Mouse (Mus musculus): Measurements from ENCODE around the gene 1810013L24Rik.

1810013L24Rik gene

DNA sequence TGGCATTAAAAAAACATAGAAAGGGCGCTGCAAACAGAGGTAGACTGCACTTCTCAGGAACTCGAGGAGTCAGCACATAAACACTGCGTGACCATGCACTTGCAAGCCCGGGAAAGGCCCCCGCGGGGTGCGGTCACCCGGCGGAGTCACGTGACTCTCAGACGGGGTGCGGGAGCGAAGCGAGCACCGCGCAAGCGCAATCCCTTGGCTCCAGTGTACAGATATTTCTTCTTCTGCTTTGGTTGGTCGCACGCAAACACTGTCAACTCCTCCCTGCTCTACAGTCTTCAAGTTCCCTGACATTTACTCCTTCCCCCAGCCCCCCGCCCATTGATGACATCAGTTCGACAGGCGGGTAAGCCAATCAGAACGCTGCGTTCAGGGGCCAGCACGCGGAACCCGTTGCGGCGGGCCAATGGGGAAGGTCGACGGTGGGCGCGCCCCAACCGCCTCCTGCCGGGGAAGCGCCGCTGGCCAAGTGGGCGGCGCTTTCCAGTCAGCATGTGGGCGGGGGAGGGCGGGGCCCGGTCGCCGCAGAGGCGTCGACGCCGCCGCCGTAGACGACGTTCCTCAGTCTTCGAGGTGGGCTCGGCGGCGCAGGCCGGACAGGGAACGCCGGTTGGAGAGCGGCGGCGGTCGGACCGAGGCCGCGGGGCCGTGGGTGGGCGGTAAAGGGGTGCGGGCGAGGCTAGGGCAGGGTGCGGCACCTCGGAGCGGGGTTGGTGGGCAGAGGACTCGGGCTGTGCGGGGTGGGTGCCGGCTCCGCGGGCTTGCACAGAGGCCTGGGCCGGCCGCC lies at the start of gene 1810013L24Rik:
Gene 1810013L24Rik (plus strand): TSS at position 537 of the 796 bp plus-strand sequence.
- peak; percentile 98 to 99 for DNase-seq

DNA sequence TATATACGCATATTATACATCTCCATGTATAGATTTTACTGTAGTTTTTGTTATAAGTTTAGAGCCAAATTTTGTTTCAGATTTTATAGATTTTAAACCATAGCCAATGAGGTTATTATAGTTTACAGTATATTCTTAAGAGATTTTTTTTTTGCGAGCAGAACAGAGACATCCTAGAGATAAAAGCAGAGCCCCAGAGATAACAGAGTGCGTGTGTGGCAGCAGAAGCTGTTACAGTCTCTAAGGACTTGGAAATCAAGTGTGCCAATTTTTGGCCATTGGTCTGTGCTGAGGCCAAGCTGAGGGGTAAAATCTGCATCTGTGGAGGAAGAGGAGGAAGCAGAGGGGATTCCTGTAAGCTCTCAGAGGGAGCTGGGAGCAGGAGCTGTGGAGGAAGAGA lies 49.7 kb upstream of the 1810013L24Rik start:
- DNase-seq: no peak

DNA sequence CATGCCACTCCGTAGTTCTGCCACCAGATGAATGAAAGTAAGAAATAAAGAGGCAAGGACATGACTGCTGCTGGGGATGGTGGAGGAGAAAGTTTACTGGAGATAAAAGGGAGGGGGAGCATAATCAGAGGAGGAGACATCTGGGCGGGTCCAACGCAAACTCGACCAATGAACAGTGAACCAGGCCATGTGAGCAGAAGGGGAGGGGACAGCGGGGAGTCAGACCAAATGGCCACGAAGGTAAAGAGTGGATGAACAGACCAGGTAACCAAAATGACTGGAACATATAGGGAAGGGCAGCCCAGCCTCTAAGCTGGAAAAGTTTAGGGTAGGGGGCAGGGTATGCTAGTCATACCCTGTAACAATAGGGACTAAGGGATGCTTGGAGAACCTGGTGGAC lies 48.7 kb upstream of the 1810013L24Rik start:
- DNase-seq: no peak

DNA sequence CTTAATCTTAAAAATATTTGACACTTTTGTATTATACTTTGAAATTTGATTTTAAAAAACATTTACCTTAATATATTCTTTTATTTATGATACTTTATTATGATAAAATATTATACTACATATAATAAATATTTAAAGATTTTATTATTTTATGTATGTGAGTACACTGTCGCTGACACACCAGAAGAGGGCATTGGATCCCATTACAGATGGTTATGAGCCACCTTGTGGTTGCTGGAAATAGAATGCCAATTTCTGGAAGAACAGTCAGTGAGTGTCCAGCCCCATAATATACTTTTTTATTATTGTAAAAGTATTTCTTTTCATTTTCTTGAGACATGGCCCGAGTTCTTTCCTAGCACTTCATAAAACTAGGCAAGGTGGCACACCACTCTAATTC lies 48.2 kb upstream of the 1810013L24Rik start:
- no peak for DNase-seq

DNA sequence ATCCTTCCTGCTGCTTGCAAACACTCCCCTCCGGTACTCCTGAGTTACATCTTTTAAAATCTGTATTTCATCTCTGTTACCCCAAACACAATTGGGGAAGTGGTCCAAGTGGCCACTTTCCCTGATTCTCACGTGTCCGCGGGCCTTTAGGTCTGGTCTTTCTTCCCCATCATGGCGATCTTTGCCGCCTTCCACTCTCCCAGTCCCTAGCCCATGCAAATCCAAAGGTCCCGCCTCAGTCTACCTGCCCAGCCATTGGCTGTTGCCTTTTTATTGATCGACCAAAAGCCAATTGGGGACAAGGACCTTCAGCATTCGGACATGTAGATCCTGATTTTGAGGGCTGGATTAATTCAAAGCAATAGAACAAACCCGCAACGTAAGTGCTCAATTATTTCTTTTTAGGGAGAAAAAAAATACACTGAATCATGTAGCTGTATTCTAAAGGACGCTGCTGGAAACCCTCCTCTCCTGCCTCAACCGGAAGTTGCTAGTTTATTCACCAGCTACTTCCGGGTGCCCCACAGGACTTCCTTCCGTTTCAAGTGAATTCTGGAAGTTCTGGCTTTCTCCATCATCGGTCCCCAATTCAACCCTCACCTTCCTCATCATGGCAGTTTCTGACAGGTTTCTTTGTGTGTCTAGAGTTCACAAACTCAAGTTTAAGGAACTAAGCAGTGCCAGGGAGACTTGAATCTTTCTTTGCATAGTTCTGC lies 46.5 kb upstream of the 1810013L24Rik start:
- no peak for DNase-seq

DNA sequence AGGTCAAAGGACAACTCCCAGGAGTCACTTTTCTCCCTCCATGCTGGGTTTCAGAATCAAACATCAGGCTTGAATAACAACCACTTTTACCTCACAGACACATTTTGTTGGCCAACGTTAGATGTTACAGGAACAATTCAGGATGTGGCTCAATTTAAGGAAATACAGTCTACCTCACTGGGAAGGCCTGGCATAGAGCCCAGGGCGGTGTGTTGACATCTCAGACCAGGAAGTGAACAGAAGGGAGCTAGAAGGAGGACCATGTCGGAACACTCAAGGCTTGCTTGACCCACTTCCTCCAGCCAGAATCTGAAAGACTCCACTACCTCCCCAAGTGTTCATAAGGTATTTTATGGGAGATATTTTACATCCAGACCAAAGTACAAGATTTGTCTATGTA lies 45.1 kb upstream of the 1810013L24Rik start:
- DNase-seq: no peak

DNA sequence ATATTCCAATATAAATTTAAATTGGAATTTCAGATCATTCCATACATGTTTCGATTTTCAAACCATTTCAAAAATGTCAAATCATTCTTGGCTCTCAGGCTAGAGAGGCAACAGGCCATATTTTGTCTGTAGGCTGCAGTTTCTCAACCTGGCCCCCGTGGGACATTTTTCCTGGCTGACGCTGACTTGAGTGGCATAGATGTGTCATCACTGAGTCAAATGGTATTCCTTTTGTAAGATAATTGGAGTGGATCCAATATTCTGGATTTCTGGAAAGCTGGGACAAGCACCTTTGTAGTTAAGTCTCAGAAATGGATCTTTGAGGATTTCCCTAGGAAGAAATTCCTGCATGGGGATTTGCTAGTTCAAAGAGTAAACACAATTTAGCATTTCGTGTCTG lies 39.0 kb upstream of the 1810013L24Rik start:
- no peak for DNase-seq

DNA sequence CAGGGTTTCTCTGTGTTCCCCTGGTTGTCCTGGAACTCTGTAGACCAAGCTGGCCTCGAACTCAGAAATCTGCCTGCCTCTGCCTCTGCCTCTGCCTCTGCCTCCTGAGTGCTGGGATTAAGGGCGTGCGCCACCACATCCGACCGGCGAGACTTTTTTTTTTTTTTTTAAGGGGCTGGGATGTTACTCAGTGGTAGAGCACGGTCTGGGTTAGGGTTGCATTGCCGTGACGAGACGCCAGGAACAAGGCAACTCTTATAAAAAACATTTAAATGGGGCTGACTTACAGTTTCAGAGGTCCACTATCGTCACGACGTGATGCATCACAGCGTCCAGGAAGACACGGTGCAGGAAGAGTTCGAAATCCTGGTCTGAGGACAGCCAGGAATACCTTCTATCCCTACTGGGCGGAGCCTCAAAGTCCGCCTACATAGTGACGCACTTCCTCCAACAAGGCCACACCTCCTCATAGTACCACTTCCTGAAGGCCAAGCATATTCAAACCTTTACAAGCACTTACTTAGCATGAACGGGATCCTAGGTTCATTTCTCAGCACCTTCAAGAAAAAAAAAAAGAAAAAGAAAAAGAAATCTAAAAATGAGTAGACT lies 37.8 kb upstream of the 1810013L24Rik start, which contains the start of gene Usp7:
Gene Usp7 (minus strand): TSS at position 360 of the 609 bp plus-strand sequence.
- no peak for DNase-seq

DNA sequence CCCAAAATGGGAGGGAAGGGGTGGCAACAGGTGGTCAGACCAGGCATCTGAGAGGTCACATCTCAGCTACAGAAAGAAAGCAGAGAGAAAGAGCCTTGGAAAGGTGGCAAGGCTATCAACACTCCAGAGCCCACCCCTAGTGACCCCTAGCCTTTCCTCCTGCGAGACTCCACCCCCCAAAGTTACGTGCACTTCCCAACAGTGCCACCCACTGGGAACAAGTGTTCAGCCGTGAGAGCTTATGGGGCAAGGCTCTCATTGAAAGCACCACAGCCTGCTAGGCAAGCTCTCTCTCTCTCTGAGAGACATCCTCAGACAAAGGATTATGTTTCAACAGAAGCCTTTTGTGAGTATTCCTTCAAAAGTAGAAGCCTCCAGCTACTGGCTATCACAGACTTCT lies 34.9 kb upstream of the 1810013L24Rik start:
- no peak for DNase-seq

DNA sequence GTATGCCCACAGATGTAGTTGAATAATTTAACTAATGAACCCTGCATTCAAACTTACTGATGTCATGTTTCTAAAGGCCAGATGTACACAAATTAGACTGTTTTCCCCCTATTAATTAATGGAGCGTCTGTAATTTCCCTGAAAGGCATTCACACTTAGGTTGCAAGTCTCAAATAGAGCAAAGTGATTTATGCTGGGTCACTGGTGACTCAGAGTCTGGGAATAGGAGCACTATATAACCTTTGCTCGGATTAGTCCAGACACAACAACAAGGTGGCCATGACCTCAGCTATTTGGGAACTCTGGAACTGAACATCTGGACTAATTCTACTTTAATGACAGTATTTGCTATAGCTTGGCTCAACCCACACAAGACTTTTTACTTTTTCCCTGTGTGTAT lies 34.0 kb upstream of the 1810013L24Rik start:
- no peak for DNase-seq

DNA sequence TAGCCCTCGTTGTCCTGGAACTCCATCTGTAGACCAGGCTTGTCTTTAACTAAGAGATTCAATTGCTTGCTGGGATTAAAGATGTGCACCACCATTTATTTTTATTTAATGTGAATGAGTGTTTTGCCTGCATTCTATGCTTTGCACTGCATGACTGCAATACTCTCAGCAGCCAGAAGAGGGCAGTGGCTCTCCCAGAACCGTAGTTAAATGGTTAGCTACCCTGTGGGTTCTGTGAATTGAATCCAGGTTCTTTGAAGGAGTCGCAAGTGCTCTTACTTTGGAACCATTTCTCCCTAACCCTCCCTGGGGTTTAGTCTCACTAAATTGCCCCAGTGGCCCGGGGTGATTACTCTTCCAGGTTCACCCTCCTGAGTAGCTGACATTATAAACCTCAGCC lies 23.2 kb upstream of the 1810013L24Rik start:
- DNase-seq: peak in 1 of 2 experiments; percentile 18

DNA sequence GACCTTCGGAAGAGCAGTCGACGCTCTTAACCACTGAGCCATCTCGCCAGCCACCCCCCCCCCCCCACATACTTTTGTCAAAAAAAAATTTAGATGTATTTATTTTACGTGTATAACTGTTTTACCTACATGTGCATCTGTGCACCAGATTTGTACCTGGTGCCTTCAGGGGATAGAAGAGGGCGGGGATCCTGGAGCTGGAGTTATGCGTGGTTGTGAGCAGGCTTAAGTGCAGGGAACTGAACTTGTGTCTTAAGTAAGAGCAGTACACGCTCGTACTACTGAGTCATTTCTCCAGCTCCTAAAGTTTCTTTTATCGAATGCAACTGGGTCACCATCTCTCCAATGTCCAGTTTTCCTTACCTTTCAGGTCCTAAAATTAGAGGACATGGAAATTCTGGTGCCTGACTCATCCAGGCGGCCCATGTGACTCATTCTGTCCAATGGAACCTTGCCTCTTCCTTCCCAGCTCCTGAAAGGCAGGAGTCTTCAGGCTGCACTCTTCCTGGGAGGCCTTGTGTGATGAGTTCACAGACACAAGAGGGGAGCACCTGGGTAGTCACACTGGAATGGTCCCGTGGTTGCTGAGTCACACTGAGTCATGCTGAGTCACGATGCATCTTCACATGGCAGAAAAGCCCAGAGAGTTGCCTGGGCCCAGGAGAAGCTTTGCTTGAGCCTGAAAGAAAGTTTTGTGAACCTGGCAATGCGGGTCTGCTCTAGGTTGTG lies 19.3 kb upstream of the 1810013L24Rik start:
- no peak for DNase-seq

DNA sequence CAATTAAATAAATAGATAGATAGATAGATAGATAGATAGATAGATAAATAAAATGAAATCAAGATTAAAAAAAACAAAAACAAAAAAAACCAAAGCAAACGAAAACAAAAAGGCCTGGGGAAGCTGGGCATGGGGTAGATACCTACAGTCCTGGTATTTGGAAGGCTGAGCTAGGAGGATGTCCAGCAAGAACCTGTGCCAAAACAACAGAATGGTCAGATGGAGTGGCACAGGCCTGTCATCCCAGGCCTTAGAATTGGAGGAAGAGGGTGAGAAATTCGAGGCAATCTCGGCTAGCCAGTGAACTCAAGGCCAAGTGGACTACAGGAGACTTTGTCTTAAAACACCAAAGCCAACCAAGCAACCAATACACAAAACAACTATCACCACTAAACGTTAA lies 12.0 kb upstream of the 1810013L24Rik start:
- DNase-seq: peak; percentile 40 to 45

DNA sequence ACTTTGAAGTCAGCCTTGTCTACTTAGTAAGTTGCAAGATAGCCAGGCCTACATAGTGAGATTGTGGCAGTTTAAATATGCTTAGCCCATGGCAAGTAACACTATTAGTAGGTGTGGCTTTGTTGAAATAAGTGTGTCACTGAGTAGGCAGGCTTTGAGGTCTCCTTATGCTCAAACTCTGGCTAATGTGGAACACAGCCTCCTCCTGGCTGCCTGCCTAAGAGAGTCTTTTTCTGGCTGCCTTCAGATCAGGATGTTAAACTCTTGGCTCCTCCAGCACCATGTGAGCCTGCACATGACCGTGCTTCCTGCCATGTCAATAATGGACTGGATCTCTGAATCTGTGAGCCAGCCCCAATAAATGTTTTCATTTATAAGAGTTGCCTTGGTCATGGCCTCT lies 8.5 kb upstream of the 1810013L24Rik start:
- peak; percentile 55 to 56 for DNase-seq

DNA sequence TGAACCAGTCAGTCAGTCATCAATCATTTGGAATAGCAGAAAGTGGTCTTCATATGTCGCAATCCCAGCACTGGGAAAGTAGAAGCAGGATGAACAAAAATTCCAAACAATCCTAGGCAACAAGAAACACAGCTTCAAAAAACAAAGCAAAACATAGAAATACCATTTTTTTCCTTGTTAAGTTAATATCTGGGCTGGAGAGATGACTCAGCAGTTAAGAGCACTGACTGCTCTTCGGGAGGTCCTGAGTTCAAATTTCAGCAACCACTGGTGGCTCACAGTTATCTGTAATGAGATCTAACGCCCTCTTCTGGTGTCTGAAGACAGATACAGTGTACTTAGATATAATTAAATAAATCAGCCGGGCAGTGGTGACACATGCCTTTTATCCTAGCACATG lies 7.3 kb upstream of the 1810013L24Rik start:
- DNase-seq: no peak

DNA sequence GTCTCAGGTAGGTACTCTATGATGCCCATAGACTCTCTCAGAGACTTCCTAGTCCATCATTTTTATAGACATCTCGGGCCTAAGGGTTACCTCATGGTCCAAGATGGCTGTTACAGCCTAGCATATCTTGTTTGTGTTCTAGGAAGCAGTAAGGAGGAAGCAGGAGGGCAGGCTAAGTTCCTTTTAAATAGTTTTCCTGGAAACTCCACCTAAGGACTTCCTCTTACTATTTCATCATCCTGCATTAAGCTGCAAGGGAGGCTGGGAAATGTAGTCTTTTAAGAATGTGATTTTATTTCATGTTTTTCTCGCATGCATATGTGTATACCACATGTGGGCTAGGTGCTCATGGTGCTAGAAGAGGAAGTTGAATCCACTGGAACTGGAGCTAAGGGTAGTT lies 6.2 kb upstream of the 1810013L24Rik start:
- no peak for DNase-seq

DNA sequence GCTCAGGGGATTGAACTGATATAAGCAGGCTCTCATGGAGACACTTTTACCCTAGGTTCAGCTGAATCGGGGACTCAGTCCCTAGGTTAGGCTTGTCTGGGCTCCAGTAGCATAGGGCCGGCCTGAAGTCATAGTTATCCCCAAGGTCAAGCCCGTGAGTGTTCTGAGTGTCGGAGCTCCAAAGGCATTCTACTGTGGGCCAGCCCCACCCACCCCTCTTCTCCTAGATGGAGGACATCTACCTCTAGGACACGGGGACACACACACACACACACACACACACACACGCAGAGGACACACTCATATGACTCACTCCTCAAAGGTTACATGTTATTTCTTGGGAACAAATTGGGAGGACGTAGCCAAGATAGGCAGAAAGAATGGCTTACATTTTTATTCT lies 2.5 kb upstream of the 1810013L24Rik start:
- DNase-seq: no peak

DNA sequence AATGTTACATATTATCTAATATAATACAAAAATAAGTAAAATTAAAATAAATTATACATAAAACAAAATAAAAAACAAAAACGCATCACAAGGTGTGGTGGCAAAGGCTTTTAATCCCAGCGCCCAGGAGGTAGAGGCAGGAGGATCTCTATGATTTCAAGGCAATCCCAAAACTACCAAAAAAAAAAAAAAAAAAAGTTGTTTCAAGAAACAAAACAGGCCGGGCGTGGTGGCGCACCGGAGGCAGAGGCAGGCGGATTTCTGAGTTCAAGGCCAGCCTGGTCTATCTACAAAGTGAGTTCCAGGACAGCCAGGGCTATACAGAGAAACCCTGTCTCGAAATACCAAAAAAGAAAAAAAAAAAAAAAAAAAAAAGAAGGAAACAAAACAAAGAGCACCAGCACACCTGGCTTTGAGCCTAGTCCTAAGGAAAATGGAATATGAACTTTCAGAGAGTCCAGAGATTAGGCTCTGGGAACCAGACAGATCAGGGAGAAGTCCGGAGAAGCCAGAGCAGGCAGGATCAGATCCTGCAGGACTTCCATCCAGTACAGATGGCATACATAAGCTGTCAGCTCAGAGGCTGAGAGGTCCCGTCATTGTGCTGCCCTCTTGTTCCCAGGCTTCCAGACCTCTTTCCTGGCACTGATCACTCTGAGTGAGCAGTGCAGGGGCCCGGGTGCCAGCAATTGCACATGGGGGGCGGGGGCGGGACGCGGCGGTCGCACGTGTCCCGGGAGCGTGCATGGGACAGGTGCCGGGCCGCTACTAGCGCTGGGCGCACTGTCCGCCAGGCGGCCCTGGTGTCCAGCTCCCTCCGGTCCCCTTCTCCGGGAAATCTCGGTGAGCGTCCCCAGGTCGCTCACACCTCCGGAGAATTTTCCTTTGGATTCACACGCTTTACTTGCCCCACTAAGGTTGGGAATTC lies 1.0 kb upstream of the 1810013L24Rik start:
- DNase-seq: peak; percentile 29 to 71

DNA sequence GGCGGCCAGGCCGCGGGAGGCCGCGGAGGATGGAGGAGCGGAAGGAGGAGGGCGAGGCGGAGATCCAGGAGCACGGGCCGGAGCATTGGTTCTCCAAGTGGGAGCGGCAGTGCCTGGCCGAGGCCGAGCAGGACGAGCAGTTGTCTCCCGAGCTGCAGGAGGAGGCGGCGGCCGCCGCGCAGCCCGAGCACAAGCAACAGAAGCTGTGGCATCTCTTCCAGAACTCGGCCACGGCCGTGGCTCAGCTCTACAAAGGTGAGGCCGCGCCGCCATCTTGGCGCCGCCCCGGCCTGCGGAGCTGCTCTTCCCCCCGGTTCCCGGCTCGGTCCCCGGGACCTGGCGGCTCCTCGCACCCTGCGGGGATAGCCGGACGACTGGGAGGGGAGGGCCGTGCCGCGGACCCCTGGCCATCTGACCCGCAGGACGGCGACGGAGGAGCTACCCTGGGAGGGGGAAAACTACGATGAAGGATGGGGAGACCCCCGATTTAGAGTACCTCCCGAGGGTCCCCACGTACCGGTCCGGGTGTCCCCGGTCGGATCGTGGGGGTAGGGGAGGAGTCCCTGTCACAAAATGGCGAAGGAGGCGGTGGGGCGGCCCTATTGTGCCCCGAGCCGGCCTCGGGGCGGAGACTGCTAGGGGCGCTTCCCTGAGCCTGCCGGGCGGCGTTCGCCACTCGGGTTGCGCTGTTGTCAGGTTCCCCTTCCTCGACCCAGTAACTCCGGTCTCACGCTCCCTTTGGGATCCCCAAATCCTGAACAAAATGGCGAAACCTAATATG lies 721 bp downstream of the 1810013L24Rik start:
- DNase-seq: peak; percentile 61 to 73

DNA sequence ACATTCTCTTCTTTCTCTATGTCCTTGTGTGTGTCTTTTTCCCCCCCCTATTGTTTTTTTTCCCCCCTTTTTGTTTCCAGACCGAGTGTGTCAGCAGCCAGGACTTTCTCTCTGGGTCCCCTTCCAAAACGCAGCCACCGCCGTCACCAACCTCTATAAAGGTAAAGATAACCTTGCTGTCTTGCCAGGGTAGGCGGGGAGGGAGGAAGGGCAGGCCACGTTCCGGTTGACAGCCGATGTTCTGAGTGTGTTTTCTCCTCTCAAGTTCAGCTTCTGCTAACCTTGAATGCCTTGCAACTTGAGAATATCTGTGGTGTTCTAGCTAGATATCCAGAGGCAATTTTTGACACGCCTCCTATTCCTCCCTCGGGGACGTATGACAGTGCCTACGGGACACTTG lies 1.3 kb downstream of the 1810013L24Rik start:
- peak; percentile 29 for DNase-seq

DNA sequence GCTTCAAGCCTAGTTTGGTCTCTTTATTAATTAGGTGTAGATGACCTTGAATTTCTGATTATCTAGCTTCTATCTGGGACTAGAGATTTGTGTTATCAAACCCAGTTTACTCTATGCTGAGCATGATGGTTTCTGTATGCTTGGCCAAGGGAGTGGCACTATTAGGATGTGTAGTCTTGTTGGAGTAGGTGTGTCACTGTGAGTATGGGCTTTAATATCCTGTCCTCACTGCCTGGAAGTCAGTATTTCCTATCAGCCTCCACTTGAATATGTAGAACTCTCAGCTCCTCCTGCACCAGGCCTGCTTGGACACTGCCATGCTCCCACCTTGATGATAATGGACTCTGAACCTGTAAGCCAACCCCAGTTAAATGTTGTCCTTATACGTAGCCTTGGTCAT lies 7.0 kb downstream of the 1810013L24Rik start:
- no peak for DNase-seq
